Mouse (Mus musculus) E14TG2a.4 (cell line): ENCODE measurements at regions not wholly inside any gene's neighbourhood (a gene's known extent, or its start where the extent isn't known, plus 50 kb on each side); places are given as distances from the start of the nearest gene placed in this dataset.

Experiments used
- CTCF ChIP-seq: conservative IDR thresholded peaks from 2 replicates; pipeline ENCODE4 v1.5.1; 2014; ENCODE audit warnings: low read length
- NANOG ChIP-seq: IDR thresholded peaks from 2 replicates; pipeline ENCODE4 v1.6.1; 2014; ENCODE audit warnings: borderline replicate concordance, low read length, mixed read lengths
- POU5F1 ChIP-seq: IDR thresholded peaks from 2 replicates; pipeline ENCODE4 v1.6.1; 2014; ENCODE audit warnings: low read length, borderline replicate concordance

DNA sequence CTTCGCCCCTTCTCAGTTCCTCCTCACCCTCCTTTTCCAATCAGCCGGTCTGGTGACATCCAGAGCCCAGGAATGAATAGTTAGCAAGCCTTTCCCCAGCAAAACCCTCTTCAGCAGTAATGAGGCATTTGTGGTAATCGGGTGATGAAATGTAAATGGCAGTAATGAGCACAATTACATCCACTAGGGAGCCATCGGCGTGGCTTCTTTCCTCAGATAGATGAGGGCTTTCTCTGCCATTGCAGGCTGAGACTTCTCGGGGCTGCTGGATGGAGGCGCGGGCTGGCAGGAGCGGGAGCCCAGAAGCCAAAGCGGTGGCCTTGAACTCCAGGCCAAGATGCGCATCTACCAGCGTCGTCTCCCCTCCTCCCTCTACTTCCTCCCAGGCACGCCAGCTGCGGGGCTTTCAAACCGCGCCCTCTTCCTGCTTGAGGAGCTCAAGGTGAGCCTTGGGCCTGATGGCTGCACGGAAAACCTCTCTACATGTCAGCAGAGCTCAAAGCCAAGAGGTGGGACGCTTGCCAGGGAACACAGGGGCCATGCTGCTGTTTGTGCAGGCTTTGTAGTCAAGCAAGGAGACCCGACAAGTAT is 537.2 kb downstream of the Ofcc1 start:
- no peak for TF ChIP-seq CTCF
- no peak for TF ChIP-seq POU5F1
- TF ChIP-seq NANOG = no peak
